Mouse (Mus musculus): Measurements from ENCODE around the gene Serpine1. TPM values are rescaled to one million over a fixed set of nuclear protein-coding genes. Genes with fewer than 3 reads are reported as not detected.

The Serpine1 gene
- total RNA-seq, 4 experiments from 2014 or later: 0.77 to 3.0 (median 1.8) TPM

- DNase-seq (ENCODE audit: low spot score in 2 of 2): peak in 1 of 2 experiments; percentile 55
Measured at GRCm38 (mm10) chr5:137096037-137096436, 24.0 kb upstream of the Serpine1 start.

DNA sequence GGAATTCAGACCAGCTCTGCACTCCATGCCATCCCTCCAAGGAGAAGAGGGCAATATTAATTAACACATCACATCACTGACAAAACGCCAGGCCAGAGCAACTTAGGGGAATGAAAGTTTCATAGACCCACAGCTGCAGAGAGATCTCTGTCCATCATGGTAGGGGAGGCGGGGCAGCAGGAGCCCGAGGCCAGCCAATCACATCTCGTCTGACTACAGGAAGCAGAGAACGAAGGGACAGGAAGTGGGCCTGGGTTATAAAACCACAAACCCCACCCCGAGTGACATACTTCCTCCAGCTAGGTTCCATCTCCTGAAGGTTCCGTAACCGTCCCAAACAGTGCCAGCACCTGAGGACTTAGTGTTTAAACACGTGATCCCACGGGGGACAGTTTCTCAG lies 23.1 kb upstream of the Serpine1 start:
- no peak for DNase-seq (ENCODE audit: low spot score in 2 of 2)

- no peak for DNase-seq (ENCODE audit: low spot score in 2 of 2)
Measured at GRCm38 (mm10) chr5:137093720-137094119, 21.7 kb upstream of the Serpine1 start.

- no peak for DNase-seq (ENCODE audit: low spot score in 2 of 2)
Measured at GRCm38 (mm10) chr5:137091560-137091959, 19.5 kb upstream of the Serpine1 start.

GRCm38 (mm10) chr5:137090870-137091269 lies 18.8 kb upstream of the Serpine1 start:
- DNase-seq (ENCODE audit: low spot score in 2 of 2): no peak

GRCm38 (mm10) chr5:137087410-137087809 lies 15.3 kb upstream of the Serpine1 start:
- DNase-seq (ENCODE audit: low spot score in 2 of 2): no peak

DNA sequence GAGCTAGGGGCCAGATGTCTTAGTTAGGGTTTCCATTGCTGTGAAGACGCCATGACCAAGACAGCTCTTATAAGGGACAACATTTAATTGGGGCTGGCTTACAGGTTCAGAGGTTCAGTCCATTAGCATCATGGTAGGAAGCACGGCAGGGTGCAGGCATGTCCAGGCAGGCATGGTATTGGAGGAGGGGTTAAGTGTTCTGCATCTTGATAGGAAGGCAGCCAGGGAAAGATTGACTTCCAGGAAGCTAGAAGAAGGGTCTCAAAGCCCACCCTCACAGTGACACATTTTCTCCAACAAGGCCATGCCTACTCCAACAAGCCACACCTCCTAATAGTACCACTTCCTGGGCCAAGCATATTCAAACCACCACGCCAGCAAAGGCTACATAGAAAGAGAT lies 13.7 kb upstream of the Serpine1 start:
- no peak for DNase-seq (ENCODE audit: low spot score in 2 of 2)

- DNase-seq (ENCODE audit: low spot score in 2 of 2): no peak
Measured at GRCm38 (mm10) chr5:137085021-137085420, 13.0 kb upstream of the Serpine1 start.

DNA sequence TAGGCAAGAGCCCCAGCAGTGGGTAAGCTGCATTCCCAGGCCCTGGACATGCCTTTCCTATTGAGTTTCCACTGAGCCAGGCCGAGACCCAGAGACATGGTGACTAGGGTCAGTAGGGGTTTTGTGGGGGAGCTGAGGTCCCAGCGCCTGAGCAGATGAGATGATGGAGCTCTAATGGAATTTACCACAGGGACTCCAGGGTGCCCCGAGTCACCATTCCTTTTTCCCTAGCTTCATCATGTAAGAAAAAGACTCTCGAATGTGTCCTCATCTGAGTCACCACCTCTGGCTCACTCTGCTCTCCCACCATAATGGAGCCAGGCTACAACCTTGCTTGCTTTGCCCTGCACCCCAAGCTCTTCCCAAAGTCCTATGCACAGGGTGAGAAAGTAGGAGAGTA lies 11.0 kb upstream of the Serpine1 start:
- no peak for DNase-seq (ENCODE audit: low spot score in 2 of 2)

- DNase-seq (ENCODE audit: low spot score in 2 of 2): no peak
Measured at GRCm38 (mm10) chr5:137079849-137080248, 7.8 kb upstream of the Serpine1 start.

GRCm38 (mm10) chr5:137078616-137079015 lies 6.5 kb upstream of the Serpine1 start:
- DNase-seq (ENCODE audit: low spot score in 2 of 2): no peak

DNA sequence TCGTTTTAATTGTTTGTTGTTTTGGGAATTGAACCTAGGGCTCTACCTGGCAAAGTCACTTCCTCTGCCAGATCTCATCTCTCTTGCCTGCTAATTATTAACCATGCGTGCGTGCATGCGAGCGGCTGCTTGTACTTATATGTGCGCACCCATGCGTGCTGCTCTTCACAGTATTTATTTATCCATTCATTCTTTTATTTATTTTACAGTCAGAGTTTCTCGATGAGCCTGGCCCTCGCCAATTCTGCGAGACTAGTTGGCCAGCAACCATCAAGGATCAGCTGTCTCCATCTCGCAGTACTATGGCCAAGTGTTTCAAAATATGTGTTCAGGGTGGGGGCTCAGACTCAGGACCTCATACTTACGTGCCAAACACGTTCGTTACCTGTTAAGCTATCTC lies 6.0 kb upstream of the Serpine1 start:
- no peak for DNase-seq (ENCODE audit: low spot score in 2 of 2)

DNA sequence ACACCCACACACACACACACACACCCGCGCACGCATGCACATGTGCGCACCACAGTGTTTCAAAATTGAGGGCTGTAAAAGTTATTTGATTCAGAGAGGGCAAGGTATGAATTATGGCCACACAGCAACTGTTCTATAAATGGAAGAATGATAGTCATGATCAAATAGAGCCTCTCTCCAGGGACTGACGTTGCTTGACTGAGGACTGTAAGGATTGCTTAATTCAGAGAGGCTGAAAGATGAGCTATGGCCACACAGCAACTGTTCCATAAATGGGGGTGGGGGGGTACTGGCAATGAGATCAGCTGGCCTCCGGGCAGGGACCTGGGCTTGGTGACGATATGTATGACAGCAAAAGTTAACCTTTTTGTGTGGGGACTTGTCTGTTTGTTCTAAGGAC lies 5.1 kb upstream of the Serpine1 start:
- DNase-seq (ENCODE audit: low spot score in 2 of 2): no peak

GRCm38 (mm10) chr5:137076191-137076930 lies 4.3 kb upstream of the Serpine1 start:
- no peak for DNase-seq (ENCODE audit: low spot score in 2 of 2)

DNA sequence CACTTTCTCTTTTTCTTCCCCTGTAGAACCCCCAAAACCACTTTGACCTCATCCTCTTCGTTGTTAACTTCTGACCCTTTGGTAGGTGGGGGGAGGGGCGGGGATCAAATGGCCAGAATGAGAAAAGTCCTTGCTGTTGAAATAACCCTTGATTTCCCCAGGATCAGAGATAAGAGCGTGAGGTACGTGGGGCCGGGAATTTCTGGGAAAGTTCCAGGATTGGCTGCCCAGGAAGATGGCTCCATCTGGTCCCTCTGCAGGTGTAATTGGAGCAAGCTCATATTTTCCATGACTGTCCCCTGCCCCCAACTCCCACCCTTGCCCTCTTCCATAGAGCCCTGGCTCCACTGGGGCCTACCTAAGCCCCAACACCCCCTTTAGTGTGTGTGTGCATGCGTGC lies 3.7 kb upstream of the Serpine1 start:
- DNase-seq (ENCODE audit: low spot score in 2 of 2): no peak

- no peak for DNase-seq (ENCODE audit: low spot score in 2 of 2)
Measured at GRCm38 (mm10) chr5:137074191-137074651, 2.2 kb upstream of the Serpine1 start.

DNA sequence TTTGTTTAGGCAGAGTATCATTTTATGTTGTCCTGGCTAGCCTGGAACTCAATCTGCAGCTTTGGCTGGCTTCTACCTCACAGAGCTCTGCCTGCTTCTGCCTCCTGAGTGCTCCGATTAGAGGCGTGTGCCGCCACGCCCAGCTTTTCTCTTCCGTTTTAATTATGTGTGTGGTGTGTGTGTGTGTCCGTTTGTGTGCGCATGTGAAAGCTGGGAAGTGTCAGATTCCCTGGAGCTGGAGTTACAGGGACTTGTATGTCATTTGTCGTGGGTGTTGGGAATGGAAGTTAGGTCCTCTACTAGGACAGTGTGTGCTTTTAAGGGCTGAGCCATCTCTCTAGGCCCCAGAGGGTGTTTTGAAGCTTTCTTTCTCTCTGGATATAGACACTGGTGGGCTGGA lies 1.1 kb upstream of the Serpine1 start:
- no peak for DNase-seq (ENCODE audit: low spot score in 2 of 2)

DNA sequence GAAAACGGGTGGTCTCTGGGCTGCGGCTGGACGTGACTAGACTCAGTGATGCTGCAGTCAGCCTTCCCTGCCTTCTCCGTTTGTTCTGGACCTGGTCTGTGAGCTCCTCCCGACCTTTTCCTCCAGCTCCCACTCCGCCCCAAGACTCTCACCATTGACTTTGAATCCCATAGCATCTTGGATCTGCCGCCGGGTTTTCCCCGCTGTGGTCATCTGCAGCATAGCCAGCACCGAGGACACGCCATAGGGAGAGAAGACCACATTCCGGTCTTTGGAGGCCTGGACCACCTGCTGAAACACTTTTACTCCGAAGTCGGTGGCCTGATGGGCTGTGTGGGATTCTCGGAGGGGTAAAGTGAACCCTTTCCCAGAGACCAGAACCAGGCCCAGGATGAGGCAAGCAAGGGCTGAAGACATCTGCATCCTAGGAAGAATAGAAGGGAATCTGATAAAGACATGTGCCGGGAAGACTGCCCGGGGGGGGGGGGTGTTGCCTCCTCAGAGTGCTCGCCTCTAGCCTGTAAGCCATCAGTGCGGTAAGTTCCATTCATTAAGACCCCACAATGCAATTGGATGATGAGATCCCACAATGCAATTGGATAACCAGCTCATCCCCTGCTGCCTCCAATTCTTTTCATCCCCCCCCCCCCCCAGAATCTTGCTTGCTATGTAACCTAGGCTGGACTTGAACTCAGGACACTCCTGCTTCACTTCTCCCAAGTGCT lies 1.0 kb downstream of the Serpine1 start:
- DNase-seq (ENCODE audit: low spot score in 2 of 2): no peak

DNA sequence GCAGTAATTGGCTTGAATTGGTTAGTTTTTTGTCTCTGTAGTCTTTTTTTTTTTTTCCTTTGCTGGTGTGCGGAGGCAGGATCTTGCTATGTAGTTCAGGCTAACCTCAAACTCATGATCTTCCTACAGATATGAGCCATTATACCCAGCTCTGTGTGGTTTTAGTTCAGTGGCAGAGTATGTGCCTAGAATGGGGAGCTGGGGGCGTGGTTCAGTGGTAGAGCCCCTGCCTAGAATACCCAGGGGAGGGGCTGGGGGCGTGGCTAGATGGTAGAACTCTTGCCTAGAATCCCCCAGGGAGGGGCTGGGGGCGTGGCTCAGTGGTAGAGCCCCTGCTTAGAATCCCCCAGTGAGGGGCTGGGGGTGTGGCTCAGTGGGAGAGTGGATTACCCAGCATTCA lies 3.4 kb downstream of the Serpine1 start:
- no peak for DNase-seq (ENCODE audit: low spot score in 2 of 2)

- no peak for DNase-seq (ENCODE audit: low spot score in 2 of 2)
Measured at GRCm38 (mm10) chr5:137065923-137066322, 6.1 kb downstream of the Serpine1 start.

GRCm38 (mm10) chr5:137065454-137065853 lies 6.6 kb downstream of the Serpine1 start:
- DNase-seq (ENCODE audit: low spot score in 2 of 2): no peak

DNA sequence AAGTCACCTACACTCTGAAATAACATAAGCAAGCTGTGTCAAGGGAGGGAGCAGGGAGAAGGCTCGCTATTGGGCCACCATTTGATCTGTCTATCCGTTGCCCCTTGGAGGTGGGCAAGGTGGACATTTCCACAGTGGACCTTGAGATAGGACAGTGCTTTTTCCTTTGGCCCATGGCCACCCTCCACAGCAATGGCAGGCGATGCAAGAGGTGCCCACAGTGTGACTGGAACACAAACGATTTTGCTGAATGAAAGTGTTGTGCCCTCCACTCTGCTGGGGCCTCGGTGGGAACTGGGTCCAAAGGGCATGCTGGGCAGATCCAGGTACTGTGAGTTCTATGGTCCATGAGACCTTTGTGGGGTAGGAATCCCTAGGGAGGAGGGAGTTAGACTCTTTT lies 9.5 kb downstream of the Serpine1 start:
- no peak for DNase-seq (ENCODE audit: low spot score in 2 of 2)
